Mouse (Mus musculus) CD4-positive, CD25-positive, alpha-beta regulatory T cell, adult 4 months (primary cell): Measurements from ENCODE around the gene Calhm5. TPM values are rescaled to one million over a fixed set of nuclear protein-coding genes. Genes with fewer than 3 reads are reported as not detected.
A peak's percentile ranks its signal among the peaks of the same experiment; 100 is the strongest.

Experiments
- ATAC-seq: one replicate; pipeline ENCODE4 v1.8.0; 2017
- polyA plus RNA-seq, 2 experiments: library from polyadenylated mRNA; unstranded; fragments of 100-300 nt; shearing (Covaris generic); gene quantifications; one replicate each; pipeline ENCODE4 v1.2.1; 2017

Calhm5 gene
- polyA plus RNA-seq = not detected

GRCm38 (mm10) chr10:34096418-34096883 lies at the start of gene Calhm5:
Gene Calhm5 (minus strand): TSS chr10:34096519.
- peak; percentile 73 for ATAC-seq

DNA sequence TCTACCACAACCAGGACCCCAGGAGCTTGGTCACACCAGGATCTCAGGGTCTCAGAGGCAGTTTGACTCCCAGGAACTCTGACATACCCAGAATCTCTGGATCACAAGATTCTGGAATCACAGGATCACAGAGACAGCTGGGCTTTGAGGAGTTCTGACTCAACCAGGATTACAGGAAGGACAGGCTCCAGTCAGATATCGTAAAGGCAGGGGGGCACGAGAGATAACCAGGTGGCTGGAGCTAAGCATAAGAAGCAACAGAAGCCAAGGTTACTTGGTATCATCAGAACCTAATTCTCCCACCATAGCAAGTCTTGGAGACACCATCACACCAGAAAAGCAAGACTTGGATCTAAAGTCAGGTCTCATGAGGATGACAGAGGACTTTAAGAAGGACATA lies 45.4 kb upstream of the Calhm5 start:
- no peak for ATAC-seq

- ATAC-seq = no peak
Observed at GRCm38 (mm10) chr10:34139768-34140167, 43.4 kb upstream of the Calhm5 start.

DNA sequence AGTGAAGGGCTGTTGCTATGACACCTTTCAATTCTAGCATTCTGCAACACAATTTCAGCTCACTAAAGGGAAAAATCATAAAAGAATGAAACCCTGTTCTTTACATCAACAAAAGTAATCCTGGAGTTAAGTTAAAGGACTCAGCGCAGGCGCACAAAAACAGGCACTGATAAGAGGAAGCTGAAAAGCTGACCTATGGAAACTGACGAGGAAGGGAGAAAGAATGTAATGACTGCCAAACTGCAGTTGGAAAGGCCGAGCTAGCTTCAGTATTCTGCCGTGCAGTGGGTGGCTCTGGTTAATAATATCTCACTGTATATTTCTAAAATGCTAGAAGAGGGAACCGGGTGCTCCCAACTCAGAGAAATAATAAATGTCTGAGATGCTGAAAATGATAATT lies 41.7 kb upstream of the Calhm5 start:
- ATAC-seq = no peak

DNA sequence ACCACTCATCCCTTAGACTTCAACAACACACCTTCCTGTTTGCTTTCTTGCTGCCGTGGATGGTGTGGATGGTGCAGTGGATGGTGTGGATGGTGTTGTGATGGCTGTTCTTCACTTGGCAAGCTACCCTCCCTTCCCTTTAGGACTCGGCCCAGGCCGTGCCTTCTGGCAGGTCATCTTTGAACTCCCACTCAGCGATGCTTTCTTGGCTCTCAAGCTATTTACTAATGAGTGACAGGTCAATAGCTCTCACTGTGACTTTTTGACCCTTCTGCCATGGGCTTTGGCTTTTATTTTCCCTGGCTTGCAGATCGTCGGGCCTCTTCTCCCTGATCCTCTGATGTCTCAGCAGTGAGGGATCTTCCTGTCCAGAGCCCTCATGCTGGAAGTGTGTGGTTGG lies 40.1 kb upstream of the Calhm5 start:
- no peak for ATAC-seq

- no peak for ATAC-seq
Observed at GRCm38 (mm10) chr10:34131356-34131755, 35.0 kb upstream of the Calhm5 start.

DNA sequence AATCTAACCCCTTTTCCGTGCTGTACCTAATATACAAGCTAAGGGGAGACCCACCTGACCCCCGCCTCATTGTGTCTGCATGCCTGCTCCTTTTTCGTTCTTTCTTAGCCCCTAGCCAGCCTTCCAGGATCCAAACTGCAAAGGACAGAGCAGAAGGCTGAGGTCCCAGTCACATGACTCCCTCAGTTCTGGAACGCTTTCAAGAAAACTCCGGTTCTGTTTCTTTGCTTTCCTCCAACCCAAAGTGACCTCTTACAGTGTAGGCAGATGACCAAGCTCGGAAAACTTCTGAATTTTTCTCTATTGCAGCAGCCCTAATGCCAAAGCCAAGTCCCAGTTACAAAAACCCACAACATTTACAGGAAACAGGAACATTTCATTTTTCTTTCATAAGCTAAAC lies 32.1 kb upstream of the Calhm5 start:
- peak; percentile 1 for ATAC-seq

DNA sequence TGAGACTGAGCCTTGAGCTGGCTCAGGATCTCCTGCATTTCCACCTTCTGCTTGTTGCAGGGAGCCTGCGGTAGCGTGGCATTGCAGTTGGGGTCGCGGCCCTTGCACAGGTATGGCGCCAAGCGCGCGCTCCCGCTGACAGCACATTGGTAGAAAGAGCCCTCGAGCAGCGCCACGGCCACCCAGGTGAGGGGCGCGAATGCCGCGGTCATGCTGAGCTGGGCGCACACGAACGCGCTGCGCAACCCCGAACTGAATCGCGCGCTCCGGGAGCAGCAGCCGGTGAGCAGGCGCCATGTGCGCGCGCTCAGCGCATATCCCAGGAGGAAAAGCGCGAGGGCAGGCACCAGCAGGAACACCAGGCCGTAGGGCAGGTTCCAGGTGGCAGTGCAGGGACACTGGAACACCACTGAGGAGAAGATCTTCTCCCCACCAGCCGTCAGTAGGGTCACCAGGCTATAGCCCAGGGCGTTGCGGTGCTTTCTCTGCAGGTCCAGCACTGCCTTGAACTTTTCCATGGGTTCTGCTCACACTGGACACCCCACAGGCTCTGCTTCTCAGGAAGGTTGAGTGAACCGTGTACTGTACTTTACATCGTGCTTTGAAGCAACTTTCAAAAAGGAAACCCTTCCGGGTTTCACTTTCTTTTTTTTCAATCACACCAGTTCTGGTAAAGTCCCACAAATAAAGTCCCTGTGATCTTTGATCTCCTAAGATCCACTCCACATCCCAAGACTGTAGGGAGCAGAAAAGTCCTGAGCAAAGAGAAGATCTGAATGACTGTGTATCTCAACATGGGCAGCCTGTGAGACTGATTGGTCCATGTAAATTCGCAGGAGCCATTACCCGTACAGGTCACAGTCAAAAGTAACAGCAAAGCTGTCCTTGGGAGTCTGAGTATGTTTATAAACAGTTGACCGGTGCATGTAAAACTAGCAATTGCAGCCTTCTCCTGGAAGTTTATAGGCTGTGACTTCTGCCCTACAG lies 31.4 kb upstream of the Calhm5 start, which contains the start of gene Calhm6:
Calhm6 (minus strand) TSS at position 593 of the 987 bp plus-strand sequence.
- peak; percentile 71 for ATAC-seq

DNA sequence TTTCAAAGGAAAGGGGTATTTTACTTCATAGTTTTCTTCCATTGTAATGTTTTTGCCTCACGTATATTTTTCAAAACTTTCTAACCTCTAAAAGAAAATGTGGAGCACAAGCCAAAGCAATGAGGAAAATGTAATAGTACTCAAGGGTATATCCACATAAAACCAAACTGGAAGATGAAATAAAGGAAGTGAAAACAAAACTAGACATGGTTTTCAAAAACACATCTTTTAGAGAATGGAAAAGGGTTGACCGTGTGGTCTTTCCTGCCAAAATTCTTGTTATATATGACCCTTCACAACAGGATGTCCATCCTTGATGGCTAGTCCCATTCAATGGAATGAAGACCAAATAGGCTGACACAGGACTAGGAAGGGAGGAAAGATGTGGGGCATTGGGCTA lies 22.1 kb upstream of the Calhm5 start:
- ATAC-seq = no peak

DNA sequence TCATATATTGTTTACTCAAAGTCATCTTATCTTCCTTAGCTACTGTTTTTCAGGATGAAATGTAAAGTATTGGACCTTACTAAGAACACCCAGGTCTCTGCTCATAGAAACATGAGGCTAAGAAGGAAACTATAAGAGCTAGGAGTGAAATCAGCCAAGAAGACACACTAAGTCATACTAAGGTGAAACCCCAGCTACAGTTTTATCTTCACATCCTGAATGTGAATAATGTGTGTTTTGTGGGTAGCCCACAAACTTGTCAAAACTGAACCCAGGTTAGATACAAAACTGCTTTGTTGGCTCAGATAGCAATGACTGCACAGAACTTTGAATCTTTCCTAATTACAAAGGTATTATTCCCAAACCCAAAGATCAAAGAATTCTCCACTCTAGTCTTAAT lies 21.5 kb upstream of the Calhm5 start:
- peak; percentile 84 for ATAC-seq

GRCm38 (mm10) chr10:34117131-34117530 lies 20.8 kb upstream of the Calhm5 start:
- no peak for ATAC-seq

DNA sequence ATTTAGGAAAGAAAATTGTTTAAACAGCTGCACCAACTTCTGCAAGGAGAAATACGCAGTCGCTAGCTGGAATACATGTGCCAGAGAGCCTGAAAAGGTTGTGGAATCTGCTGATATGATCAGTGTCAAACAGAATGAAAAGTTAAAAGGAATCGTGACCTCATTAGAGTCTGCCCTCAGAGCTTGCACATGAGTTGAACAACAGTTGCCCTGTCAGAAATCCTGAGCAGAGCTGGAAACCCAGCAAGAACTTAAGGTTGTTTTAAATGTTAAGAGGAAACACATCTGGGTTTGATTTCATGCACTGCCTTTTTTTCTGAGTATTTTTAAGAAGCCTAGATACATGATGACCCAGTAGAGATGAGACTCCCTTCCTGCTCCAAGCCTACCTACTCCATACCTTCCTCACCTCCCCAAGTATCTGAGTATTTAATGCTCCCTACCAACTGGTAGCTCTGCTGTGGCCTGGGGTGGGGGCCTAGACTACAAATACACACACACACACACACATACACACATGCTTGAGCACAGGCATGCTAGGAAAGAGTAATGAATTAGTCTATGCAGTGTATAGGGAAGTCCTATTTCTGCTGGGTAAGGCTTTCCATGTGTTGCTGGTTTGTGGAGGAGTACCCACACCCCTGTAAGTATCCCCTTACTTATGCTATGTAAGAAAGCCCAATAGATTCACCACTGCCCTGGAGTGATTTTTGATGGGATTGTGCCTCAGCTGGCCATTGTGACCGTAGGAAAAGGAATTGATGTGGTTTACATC lies 15.8 kb upstream of the Calhm5 start:
- ATAC-seq = no peak

GRCm38 (mm10) chr10:34110863-34111465 lies 14.6 kb upstream of the Calhm5 start:
- peak; percentile 87 for ATAC-seq

DNA sequence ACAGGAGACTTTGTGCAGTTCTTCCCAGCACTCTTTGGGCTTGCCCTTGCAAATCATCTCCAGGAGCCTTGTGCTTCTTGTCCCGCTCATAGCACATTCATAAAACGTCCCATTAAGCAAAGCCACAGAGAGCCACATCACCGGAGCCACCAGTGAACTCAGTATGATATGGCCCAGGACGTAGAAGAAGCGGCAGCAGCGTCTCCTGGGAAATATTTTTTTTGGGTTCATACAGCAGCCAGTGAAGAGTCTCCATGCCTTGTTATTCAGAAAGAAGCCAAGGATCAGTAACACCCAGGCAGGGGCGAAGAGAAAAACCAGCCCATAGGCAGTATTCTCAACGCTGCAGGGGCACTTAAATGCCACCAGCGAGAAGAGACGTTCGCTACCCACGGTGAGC lies 355 bp downstream of the Calhm5 start:
- ATAC-seq = no peak

DNA sequence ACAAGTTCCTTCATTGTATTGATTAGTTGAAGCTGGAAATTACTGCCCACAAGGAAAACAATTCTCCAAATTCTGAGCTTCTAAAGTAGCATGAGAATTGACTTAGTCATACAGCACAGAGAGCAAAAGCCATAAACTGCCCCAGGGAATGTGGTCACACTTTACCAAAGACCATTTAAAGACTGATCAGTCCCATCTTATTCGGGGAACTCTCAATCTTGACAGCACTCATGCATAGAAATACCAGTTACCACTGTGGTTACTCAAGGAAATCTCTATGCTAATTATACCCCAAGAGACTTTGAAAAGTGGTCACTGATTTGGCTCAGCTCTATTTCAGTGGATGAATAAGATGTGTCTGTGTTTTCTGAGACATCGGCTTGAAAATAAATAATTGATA lies 1.2 kb downstream of the Calhm5 start:
- ATAC-seq = no peak

GRCm38 (mm10) chr10:34091888-34092287 lies 4.4 kb downstream of the Calhm5 start:
- ATAC-seq = no peak

- no peak for ATAC-seq
Observed at GRCm38 (mm10) chr10:34090481-34090880, 5.8 kb downstream of the Calhm5 start.

- peak; percentile 63 for ATAC-seq
Observed at GRCm38 (mm10) chr10:34089517-34089916, 6.8 kb downstream of the Calhm5 start.

GRCm38 (mm10) chr10:34088515-34088914 lies 7.8 kb downstream of the Calhm5 start:
- ATAC-seq = no peak

- no peak for ATAC-seq
Observed at GRCm38 (mm10) chr10:34086514-34086913, 9.8 kb downstream of the Calhm5 start.

DNA sequence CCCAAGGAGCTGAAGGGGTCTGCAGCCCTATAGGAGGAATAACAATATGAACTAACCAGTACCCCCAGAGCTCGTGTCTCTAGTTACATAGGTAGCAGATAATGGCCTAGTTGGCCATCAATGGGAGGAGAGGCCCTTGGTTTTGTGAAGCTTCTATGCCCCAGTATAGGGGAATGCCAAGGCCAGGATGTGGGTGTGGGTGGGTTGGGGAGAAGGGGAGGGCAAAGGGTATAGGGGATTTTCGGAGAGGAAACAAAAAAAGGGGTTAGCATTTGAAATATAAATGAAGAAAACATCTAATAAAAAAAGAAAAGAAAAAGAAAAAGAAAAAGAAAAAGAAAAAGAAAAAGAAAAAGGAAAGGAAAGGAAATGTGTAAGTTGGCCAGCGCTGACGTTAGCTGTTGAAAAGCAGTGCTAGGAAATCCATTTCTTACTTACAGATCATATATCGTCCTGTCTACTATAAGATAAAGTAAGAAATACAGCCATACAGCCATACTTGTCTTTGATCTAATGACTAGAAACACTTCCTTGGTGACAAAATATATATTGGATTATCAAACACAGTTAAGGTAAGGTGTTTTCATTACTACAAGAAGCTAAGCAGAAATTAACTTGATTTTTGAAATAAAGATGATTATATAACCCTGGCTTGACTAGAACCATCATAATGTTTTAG lies 21.7 kb downstream of the Calhm5 start:
- peak; percentile 73 for ATAC-seq

GRCm38 (mm10) chr10:34071650-34072049 lies 24.7 kb downstream of the Calhm5 start:
- ATAC-seq = no peak
